Mouse (Mus musculus) megakaryocyte, embryonic 14.5 days (primary cell): ENCODE results near the gene Leo1.

Experiments
- FLI1 ChIP-seq: IDR thresholded peaks from 2 replicates; pipeline ENCODE4 v1.6.1; 2012; ENCODE audit warnings: low read length, inconsistent platforms, mixed read lengths
- GATA1 ChIP-seq: IDR thresholded peaks from 3 replicates; pipeline ENCODE4 v1.6.1; 2012; ENCODE audit warnings: mixed read lengths, low read length, inconsistent platforms, borderline replicate concordance

- TF ChIP-seq GATA1 (no peak), FLI1 (no peak)
Measured at GRCm38 (mm10) chr9:75428274-75428600, 13.1 kb upstream of the Leo1 start.
